Mouse (Mus musculus): ENCODE data around the gene Pkd1l1. TPM values are rescaled to one million over a fixed set of nuclear protein-coding genes. Genes with fewer than 3 reads are reported as not detected.

The Pkd1l1 gene
- polyA plus RNA-seq, 1 experiment from 2014 or later: not detected

- H3K36me3 ChIP-seq (ENCODE audit: control insufficient read depth, insufficient read depth, low read length): no peaks in the 10 kb centered on the region
- no peaks in the 10 kb centered on the region for H3K27me3 ChIP-seq (ENCODE audit: control insufficient read depth, insufficient read depth, low read length)
- no peak for ATAC-seq (ENCODE audit: low FRiP score)
- DNase-seq (ENCODE audit: low spot score): no peak
- no peak overlapping the region for H3K4me3 ChIP-seq (ENCODE audit: low read depth, low read length)
- no peak overlapping the region for H3K27ac ChIP-seq (ENCODE audit: low read depth, low read length)
- no peak overlapping the region for H3K4me2 ChIP-seq (replicated peaks; ENCODE audit: low read depth, low read length)
- no peaks in the 10 kb centered on the region for H3K9me3 ChIP-seq (ENCODE audit: control insufficient read depth, low read length)
- no peaks in the 10 kb centered on the region for H3K4me1 ChIP-seq (replicated peaks; ENCODE audit: control insufficient read depth, insufficient read depth, low read length)
- no peak overlapping the region for H3K9ac ChIP-seq (ENCODE audit: low read depth, low read length)
Measured at GRCm38 (mm10) chr11:8848049-8848448, 125.0 kb downstream of the Pkd1l1 start.

DNA sequence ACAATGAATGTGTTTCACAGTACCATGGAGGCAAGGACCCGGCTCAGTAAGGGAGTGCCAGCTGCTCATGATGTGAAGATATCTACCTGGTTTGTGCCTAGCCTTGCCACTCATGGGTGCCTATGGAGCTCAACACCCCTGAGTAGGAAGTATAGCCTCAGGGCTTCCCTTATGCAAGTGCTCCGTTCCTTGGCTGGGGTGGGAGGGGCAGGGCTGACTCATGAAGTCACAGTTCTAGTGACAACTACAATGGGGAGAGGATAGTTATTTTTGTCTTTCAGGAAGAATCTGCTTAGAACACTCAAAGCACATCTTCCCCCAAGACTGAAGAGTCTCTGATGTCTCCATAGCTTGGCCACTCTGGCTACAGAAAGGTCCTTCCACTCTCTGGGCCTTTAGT is 125.4 kb downstream of the Pkd1l1 start:
- 89% methylated on average over 2 of the region's 2 CpGs for WGBS
- Histone ChIP-seq H3K9ac (ENCODE audit: low read depth, low read length) (no peak overlapping the region), H3K4me3 (ENCODE audit: low read depth, low read length) (no peak overlapping the region), H3K36me3 (ENCODE audit: control insufficient read depth, insufficient read depth, low read length) (no peaks in the 10 kb centered on the region), H3K9me3 (ENCODE audit: control insufficient read depth, low read length) (no peaks in the 10 kb centered on the region), H3K4me1 (replicated peaks; ENCODE audit: control insufficient read depth, insufficient read depth, low read length) (no peaks in the 10 kb centered on the region), H3K4me2 (replicated peaks; ENCODE audit: low read depth, low read length) (no peak overlapping the region), H3K27ac (ENCODE audit: low read depth, low read length) (no peak overlapping the region), H3K27me3 (ENCODE audit: control insufficient read depth, insufficient read depth, low read length) (no peaks in the 10 kb centered on the region)
- no peak for DNase-seq (ENCODE audit: low spot score)
- ATAC-seq (ENCODE audit: low FRiP score): no peak

DNA sequence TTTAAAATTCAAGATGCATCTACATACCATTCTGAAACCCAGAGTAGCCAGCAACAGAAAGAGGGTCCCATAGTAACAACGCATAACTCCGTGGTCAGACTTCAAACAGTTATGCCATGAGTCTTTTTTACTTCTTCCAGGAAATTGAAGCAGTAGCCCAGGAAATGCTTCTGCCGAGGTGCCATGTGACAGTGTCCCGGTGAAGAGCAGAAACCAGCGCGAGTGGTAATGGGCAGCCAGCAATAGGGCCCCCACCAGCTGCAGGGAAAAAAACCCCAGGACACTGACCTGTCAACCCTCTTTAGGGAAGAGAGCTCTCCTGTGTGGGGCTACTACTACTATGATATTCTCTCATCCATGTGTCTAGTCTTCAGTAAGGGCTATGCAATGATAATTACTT is 136.9 kb downstream of the Pkd1l1 start:
- no peak for DNase-seq (ENCODE audit: low spot score)
- H3K36me3 ChIP-seq (ENCODE audit: control insufficient read depth, insufficient read depth, low read length): no peaks in the 10 kb centered on the region
- no peak for ATAC-seq (ENCODE audit: low FRiP score)
- H3K9me3 ChIP-seq (ENCODE audit: control insufficient read depth, low read length): no peaks in the 10 kb centered on the region
- no peak overlapping the region for H3K4me2 ChIP-seq (replicated peaks; ENCODE audit: low read depth, low read length)
- H3K9ac ChIP-seq (ENCODE audit: low read depth, low read length): no peak overlapping the region
- H3K27ac ChIP-seq (ENCODE audit: low read depth, low read length): no peak overlapping the region
- no peaks in the 10 kb centered on the region for H3K27me3 ChIP-seq (ENCODE audit: control insufficient read depth, insufficient read depth, low read length)
- H3K4me3 ChIP-seq (ENCODE audit: low read depth, low read length): no peak overlapping the region
- WGBS: 96% methylated on average over 6 of the region's 6 CpGs
- no peaks in the 10 kb centered on the region for H3K4me1 ChIP-seq (replicated peaks; ENCODE audit: control insufficient read depth, insufficient read depth, low read length)

DNA sequence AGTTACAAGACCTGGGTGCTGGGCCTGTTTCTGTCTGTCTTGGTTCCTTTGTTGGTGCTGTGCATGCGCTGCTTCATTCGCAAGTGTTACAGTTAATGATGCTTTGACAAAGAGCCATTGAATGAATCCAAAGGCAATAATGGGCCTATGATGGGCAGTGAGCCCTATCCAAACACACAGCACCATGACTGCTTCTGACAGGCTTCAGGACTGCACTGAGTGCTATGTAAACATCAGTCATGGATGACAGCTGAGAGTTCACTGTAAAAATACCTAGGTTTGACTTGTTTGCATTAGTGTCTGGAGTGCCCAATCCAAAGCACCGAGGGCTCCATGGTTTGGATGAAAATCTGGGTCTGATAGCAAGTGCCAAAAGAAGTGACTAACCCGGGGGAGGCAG is 138.9 kb downstream of the Pkd1l1 start:
- no peak overlapping the region for H3K4me3 ChIP-seq (ENCODE audit: low read depth, low read length)
- no peak overlapping the region for H3K27ac ChIP-seq (ENCODE audit: low read depth, low read length)
- H3K4me1 ChIP-seq (replicated peaks; ENCODE audit: control insufficient read depth, insufficient read depth, low read length): no peaks in the 10 kb centered on the region
- no peak overlapping the region for H3K9ac ChIP-seq (ENCODE audit: low read depth, low read length)
- no peaks in the 10 kb centered on the region for H3K36me3 ChIP-seq (ENCODE audit: control insufficient read depth, insufficient read depth, low read length)
- H3K4me2 ChIP-seq (replicated peaks; ENCODE audit: low read depth, low read length): no peak overlapping the region
- ATAC-seq (ENCODE audit: low FRiP score) (no peak), DNase-seq (ENCODE audit: low spot score) (no peak)
- no peaks in the 10 kb centered on the region for H3K27me3 ChIP-seq (ENCODE audit: control insufficient read depth, insufficient read depth, low read length)
- no peaks in the 10 kb centered on the region for H3K9me3 ChIP-seq (ENCODE audit: control insufficient read depth, low read length)
- 82% methylated on average over 4 of the region's 4 CpGs for WGBS

DNA sequence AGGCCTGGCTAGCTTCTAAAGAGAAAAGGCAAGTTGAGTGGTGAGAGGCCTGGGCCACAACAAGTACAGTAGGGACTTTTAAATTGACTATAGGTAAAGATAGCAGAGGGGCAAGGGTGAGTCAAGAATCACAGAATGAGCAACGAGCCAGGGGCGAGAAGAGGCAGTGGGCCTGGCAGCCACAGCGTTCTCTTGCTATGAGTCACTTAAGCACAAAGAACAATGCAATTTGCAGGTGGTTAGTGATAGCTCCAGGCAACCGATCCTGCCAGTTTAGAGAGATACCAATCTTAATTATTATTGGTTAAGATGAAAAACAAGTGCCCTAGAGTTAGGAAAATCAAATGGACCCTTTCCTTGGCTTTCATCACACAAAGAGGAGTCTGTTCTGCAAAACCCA is 142.5 kb downstream of the Pkd1l1 start:
- H3K4me1 ChIP-seq (replicated peaks; ENCODE audit: control insufficient read depth, insufficient read depth, low read length): no peaks in the 10 kb centered on the region
- DNase-seq (ENCODE audit: low spot score) (no peak), ATAC-seq (ENCODE audit: low FRiP score) (no peak)
- no peaks in the 10 kb centered on the region for H3K9me3 ChIP-seq (ENCODE audit: control insufficient read depth, low read length)
- no peak overlapping the region for H3K4me3 ChIP-seq (ENCODE audit: low read depth, low read length)
- no peak overlapping the region for H3K4me2 ChIP-seq (replicated peaks; ENCODE audit: low read depth, low read length)
- no peaks in the 10 kb centered on the region for H3K27me3 ChIP-seq (ENCODE audit: control insufficient read depth, insufficient read depth, low read length)
- no peaks in the 10 kb centered on the region for H3K36me3 ChIP-seq (ENCODE audit: control insufficient read depth, insufficient read depth, low read length)
- H3K9ac ChIP-seq (ENCODE audit: low read depth, low read length): no peak overlapping the region
- WGBS: 80% methylated on average over 4 of the region's 4 CpGs
- no peak overlapping the region for H3K27ac ChIP-seq (ENCODE audit: low read depth, low read length)

- H3K27me3 ChIP-seq (ENCODE audit: control insufficient read depth, insufficient read depth, low read length): no peaks in the 10 kb centered on the region
- no peak for DNase-seq (ENCODE audit: low spot score)
- no peak overlapping the region for H3K27ac ChIP-seq (ENCODE audit: low read depth, low read length)
- no peaks in the 10 kb centered on the region for H3K36me3 ChIP-seq (ENCODE audit: control insufficient read depth, insufficient read depth, low read length)
- no peak overlapping the region for H3K4me2 ChIP-seq (replicated peaks; ENCODE audit: low read depth, low read length)
- no peak overlapping the region for H3K9ac ChIP-seq (ENCODE audit: low read depth, low read length)
- no peak overlapping the region for H3K4me3 ChIP-seq (ENCODE audit: low read depth, low read length)
- H3K9me3 ChIP-seq (ENCODE audit: control insufficient read depth, low read length): no peaks in the 10 kb centered on the region
- 65% methylated on average over 3 of the region's 3 CpGs for WGBS
- H3K4me1 ChIP-seq (replicated peaks; ENCODE audit: control insufficient read depth, insufficient read depth, low read length): no peaks in the 10 kb centered on the region
- ATAC-seq (ENCODE audit: low FRiP score): no peak
Measured at GRCm38 (mm10) chr11:8829561-8829960, 143.5 kb downstream of the Pkd1l1 start.

DNA sequence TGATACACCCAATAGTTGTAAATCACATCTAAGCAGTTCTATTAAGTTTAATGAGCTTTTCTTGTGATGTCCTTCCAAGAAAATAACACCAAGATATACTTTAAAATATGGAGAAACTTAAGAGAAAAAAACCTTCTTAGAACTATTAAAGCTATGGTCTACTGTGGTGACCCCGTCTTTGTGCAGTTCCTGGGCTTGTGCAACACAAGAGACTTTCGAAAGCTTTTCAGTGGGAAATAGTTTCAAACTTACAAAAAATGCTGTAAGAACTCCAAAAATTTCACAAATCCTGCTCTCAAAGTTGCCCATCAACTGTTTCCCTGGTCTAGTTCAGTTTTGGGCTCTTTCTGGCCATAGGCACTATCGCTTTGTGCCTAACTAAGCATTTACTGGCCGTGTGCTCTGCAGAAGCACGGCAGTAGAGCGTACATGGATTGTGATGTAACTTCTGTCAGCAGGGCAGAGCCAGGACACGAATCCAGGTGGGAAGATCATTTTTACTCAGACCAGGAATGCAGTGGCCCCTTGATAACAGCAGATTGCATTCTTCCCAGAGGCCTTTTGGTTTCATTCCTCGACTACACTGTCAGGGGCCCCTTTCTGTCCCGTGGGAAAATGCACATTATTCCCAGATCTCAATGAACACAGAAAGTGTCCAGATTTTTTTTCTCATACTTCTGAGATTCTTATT is 144.1 kb downstream of the Pkd1l1 start:
- DNase-seq (ENCODE audit: low spot score): no peak
- Histone ChIP-seq H3K27ac (ENCODE audit: low read depth, low read length) (no peak overlapping the region), H3K27me3 (ENCODE audit: control insufficient read depth, insufficient read depth, low read length) (no peaks in the 10 kb centered on the region), H3K4me1 (replicated peaks; ENCODE audit: control insufficient read depth, insufficient read depth, low read length) (no peaks in the 10 kb centered on the region), H3K4me2 (replicated peaks; ENCODE audit: low read depth, low read length) (no peak overlapping the region), H3K9ac (ENCODE audit: low read depth, low read length) (no peak overlapping the region), H3K9me3 (ENCODE audit: control insufficient read depth, low read length) (no peaks in the 10 kb centered on the region), H3K4me3 (ENCODE audit: low read depth, low read length) (no peak overlapping the region), H3K36me3 (ENCODE audit: control insufficient read depth, insufficient read depth, low read length) (no peaks in the 10 kb centered on the region)
- WGBS: 76% methylated on average over 9 of the region's 9 CpGs
- no peak for ATAC-seq (ENCODE audit: low FRiP score)

DNA sequence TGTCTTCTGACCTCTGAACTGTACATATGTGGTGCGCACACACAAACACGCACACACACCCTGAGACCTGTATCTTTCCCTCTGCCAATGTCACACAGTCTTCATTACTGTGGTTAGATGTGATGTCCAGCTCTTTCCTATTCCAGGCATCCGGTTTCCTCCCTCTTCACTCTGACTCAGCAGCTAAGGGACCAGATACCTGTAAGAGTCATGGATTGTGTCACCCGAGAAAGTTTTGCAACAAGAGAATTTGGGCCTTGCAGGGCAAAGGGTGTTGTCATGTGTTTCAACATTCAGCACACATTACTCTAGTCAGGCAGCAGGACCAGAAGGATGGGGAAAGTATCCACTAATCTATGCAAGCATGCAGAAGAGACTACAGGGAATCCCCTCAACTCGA is 146.5 kb downstream of the Pkd1l1 start:
- Histone ChIP-seq H3K9ac (ENCODE audit: low read depth, low read length) (no peak overlapping the region), H3K4me2 (replicated peaks; ENCODE audit: low read depth, low read length) (no peak overlapping the region), H3K27ac (ENCODE audit: low read depth, low read length) (no peak overlapping the region), H3K9me3 (ENCODE audit: control insufficient read depth, low read length) (no peaks in the 10 kb centered on the region), H3K36me3 (ENCODE audit: control insufficient read depth, insufficient read depth, low read length) (no peaks in the 10 kb centered on the region), H3K27me3 (ENCODE audit: control insufficient read depth, insufficient read depth, low read length) (no peaks in the 10 kb centered on the region), H3K4me3 (ENCODE audit: low read depth, low read length) (no peak overlapping the region), H3K4me1 (replicated peaks; ENCODE audit: control insufficient read depth, insufficient read depth, low read length) (no peaks in the 10 kb centered on the region)
- DNase-seq (ENCODE audit: low spot score) (no peak), ATAC-seq (ENCODE audit: low FRiP score) (no peak)
- WGBS: 82% methylated on average over 5 of the region's 5 CpGs

- no peak overlapping the region for H3K4me3 ChIP-seq (ENCODE audit: low read depth, low read length)
- 63% methylated on average over 3 of the region's 3 CpGs for WGBS
- H3K4me2 ChIP-seq (replicated peaks; ENCODE audit: low read depth, low read length): no peak overlapping the region
- H3K9ac ChIP-seq (ENCODE audit: low read depth, low read length): no peak overlapping the region
- no peak for DNase-seq (ENCODE audit: low spot score)
- H3K27me3 ChIP-seq (ENCODE audit: control insufficient read depth, insufficient read depth, low read length): no peaks in the 10 kb centered on the region
- no peaks in the 10 kb centered on the region for H3K9me3 ChIP-seq (ENCODE audit: control insufficient read depth, low read length)
- no peak overlapping the region for H3K27ac ChIP-seq (ENCODE audit: low read depth, low read length)
- H3K36me3 ChIP-seq (ENCODE audit: control insufficient read depth, insufficient read depth, low read length): no peaks in the 10 kb centered on the region
- no peak for ATAC-seq (ENCODE audit: low FRiP score)
- no peaks in the 10 kb centered on the region for H3K4me1 ChIP-seq (replicated peaks; ENCODE audit: control insufficient read depth, insufficient read depth, low read length)
Measured at GRCm38 (mm10) chr11:8826046-8826445, 147.0 kb downstream of the Pkd1l1 start.
